Mouse (Mus musculus) megakaryocyte, embryonic 14.5 days (primary cell): ENCODE data around the gene Pkd2l1.

Source experiments
- FLI1 ChIP-seq: IDR thresholded peaks from 2 replicates; pipeline ENCODE4 v1.6.1; 2012; ENCODE audit warnings: low read length, inconsistent platforms, mixed read lengths
- GATA1 ChIP-seq: IDR thresholded peaks from 3 replicates; pipeline ENCODE4 v1.6.1; 2012; ENCODE audit warnings: mixed read lengths, low read length, inconsistent platforms, borderline replicate concordance

- TF ChIP-seq GATA1 (no peak), FLI1 (no peak)
Observed at GRCm38 (mm10) chr19:44159386-44159785, 32.9 kb downstream of the Pkd2l1 start.
